Mouse (Mus musculus): ENCODE measurements at regions not wholly inside any gene's neighbourhood (a gene's known extent, or its start where the extent isn't known, plus 50 kb on each side); places are given as distances from the start of the nearest gene placed in this dataset.

DNA sequence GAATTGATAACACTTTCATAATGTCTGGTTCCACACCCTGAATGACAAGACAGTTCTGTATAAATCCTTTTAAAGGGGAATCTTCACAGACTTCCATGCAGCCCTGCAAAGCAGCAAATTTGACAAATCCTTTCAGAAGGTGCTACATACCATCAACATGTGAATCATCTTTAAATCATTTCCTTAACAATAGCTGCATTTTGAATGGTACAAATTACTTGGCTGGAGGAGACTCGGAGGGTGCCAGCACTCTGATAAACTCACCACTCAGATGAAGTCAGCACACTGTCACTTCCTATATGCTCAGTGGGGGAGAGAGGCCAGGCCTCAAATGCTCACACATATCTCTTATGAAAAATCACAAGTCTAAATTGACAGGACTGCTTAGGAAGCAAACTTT is 386.1 kb downstream of the Efnb2 start:
- DNase-seq = peak in 1 of 2 experiments; percentile 7

DNA sequence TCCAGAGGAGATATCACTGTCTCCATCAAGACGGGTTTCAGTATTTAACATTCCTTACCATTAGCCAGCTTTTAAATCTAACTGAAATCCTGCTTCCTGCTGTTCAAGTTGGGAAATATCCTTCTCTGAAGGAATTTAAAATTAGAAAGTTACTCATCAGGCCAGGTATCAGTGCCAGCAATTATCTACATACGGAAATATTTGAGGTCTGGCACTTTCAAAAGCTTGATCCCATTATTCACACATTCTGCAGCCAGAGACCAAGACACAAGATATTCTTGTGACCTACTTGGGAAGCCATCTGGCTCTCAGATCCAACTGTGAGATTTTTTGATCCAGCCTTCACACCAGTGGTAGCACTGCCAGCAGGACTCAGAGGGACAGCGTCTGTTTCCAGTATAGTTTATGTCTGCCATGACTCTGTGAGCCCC is 386.8 kb downstream of the Efnb2 start:
- peak; percentile 16 to 33 for DNase-seq

DNA sequence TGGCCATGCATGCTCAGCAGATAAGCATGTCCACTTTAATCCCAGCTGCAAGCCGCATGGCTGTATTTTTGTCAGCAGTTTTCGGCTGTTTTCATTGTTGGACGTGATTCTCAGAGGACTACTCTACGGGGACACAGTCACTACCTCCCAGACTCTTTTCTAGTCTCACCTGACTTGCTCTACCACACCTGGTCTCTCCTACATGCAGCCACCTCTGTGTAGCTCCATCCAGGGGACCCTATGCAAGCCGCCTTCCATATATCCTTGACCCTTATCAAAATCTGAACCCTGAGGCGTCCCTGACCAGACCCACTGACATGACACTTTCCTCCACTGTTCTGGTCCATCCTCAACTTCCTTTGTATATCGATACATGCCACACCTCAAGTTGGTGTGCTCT is 402.2 kb downstream of the Efnb2 start:
- no peak for DNase-seq

DNA sequence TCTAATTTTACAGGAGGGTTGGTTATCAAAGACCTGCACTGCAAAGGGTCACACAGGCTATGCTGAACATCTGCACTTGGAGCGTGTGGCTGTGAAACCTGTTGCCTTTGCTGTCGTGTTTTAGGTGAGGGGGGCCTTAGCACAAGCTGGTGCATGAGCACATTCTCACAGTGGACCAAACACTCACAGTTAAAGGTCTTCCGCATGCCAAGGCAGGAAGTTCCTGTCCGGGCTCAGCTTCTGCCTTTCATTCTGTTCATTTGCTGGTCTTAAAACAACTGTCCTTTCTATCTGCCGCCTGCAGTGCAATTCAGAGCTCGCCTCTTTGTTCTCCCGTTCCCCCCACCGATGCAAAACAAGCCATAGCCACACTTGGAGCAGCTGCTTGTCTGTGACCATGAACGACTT is 402.8 kb downstream of the Efnb2 start:
- DNase-seq = no peak

DNA sequence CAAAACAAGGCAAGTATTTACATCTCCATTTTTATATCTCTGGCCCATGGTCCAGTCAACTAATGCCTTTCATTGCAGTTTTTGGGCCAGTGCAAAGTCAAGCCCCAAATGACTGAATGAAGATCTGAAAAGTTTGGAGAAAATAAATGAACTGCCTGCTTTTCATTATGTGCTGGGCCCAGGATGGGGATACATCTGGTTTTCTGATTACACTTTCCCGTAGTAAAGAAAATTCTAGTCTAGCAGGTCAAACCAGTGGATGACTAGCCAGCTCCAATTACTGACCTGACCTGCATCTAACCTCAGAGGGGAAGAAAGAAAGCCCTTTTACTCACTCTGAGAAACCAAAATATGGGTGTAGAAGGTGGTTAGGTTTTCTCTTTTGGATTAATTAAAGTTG is 404.7 kb downstream of the Efnb2 start:
- DNase-seq = no peak

DNA sequence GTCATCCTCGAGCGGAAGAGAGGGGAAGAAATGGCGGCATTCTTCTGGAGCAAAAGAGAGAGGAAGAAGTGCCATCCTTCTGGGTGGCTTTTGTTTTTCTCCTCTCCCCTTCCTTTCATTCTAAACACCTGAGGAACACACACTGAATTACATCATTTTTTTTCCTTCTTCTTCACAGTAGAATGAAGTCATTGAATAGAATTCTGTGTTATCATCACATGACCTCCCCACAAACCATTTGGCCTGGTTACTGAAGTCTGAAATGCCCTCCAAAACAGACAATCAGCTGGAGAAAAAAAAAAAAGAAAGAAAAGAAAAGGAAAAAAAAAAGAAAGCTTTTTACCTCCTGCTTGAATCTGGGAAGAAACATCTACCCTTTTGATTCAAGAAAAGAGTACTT is 406.6 kb downstream of the Efnb2 start:
- no peak for DNase-seq

DNA sequence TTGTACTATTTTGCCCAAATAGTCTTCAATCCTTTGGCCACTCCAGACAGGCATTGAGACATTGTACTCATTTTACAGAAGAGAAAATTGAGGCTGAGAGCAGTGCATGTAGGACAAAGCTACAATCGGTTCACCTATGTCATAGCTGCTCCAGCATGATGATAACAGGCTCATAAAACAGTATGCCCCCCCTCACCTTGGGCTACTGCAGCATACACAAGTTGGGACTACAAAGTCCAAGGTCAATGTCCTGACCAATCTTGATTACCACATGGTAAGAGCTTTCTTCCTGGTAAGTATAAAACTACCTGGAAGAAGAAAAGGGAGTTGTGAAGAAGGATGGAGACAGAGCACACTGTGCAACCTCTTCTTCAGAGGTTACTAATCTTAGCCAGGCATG is 416.4 kb downstream of the Efnb2 start:
- no peak for DNase-seq

DNA sequence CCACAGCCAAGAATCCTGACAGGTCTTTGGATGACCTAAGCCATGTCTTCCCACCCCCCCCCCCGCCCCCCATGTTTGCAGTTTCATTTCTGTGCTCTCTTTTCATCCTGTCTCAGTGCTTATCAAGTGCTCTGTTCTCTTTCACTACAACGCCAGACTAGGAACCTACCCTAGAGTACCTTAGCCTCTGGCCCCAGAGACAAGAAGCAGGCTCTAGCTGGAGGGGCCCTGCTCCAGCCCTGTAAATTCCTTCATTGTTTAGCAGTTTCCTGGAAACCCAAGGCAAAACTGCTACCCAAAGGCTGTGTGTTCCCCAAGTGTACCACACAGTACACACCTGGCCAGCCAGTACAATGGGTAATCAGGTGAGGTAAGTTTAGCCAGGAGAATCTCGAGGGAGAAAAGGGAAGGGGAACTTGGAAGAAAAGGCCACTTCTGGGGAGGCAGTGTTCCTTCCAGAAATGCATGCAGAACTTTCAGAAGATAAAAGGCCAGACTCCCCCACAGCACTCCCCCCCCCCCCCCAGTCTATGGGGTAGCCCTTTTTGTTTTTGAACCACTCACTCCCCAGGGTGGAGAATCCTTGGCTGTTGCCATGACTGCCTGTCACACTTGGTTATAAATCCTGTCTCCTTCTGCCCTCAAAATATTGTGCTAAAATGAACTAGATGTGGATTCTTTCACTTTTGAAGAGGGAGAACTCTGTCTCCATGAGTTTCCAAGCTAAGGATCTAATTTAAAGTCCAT is 419.1 kb downstream of the Efnb2 start:
- DNase-seq = no peak

DNA sequence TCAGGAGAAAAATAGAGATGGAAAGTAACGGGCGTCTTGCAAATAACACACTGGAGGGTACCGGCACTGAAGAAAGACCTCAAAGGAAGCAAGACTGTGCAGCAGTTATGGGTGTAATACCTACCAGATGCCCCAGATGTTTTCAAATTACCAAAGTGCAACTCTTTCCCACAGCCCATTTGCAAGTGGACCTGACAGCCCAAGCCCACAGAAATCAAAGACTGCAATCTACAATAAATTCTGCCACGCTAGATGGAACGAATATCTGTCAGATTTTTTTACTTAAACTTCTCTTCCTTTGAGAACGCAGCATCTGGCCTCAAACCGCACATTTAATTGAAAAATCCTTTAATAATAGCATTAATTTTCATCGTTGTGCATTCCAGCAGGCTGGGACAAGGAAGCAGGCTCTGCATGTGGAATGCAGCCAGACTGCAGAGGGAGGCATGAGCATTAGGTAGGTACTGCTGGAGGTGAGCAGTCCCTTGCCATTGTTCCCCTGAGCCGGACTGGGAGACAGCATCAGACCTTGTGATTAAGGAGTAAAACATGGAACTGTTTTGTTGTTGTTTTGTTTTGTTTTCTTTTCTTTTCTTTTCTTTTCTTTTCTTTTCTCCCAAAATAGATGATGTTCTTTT is 419.9 kb downstream of the Efnb2 start:
- DNase-seq = no peak

DNA sequence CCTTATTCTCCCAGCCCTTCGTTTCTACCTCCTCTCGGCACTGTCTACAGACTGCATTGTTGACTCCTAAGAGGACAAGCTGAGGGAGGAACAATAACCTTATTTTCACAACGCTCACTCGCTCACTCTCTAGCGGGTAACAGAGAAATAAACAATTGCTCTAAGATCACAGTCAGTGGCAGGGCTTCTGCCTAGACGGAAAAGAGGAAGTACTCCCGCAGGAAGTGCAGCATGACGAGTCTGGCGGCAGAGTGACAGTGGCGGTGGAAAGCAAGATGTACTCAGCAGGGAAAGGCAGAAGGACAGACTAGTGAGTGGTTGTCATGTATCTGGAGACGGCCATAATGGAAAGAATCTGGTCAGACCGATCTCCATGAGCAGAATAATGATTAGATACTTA is 421.6 kb downstream of the Efnb2 start:
- DNase-seq = peak; percentile 8 to 42

DNA sequence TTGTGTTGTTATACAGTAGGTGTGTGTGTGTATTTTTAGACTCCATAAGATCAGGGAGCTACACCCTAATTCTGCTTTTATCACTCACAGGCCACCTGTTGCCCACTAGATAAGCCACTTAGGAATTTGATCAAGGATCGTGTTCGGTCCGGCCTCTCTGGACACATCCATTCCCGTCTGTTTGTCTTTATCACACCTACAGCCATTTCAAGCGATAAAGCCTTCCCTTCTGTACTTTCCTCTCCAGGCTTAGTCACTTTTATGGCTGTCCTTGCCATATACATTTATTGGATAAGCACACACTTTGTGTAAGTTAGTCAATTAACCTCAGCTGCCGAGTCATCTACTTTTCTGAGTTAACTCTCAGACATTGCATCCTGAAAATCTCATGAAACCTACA is 423.0 kb downstream of the Efnb2 start:
- DNase-seq = no peak

DNA sequence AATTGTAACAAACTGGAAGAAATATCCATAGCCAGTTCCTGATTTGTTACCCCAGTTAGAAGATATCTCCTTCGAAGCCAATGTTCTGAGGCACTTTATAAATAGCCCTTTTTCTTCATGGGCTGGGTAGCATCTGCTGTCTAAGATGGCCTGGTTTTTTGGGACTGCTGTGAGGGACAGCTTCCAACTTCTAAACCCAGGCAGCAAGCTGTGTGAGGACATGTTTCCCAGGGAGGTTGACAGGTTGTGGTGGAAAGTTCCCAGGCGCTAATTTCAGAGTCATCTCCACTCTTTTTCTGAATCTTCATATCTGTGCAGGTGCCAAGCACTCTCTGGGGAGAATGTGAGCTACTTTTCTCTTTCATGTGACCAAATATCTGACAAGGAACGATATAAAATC is 427.4 kb downstream of the Efnb2 start:
- DNase-seq = no peak

DNA sequence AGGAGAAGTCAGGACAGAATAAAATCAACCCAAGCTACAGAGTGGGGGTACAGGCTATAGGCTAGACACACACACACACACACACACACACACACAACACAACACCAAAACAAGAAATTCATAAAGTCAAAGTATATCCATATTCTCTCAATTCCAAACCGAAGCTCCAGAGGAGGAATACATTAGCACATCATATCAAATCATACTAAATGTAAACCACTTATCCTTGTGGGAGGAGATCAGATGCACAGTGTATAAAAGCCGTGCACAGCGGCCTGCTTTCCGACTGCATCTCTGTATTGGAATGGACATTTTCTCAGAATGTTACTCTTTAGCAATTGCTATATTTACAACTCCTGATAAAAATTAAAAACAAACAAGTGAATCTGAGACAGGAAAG is 427.9 kb downstream of the Efnb2 start:
- DNase-seq = no peak

DNA sequence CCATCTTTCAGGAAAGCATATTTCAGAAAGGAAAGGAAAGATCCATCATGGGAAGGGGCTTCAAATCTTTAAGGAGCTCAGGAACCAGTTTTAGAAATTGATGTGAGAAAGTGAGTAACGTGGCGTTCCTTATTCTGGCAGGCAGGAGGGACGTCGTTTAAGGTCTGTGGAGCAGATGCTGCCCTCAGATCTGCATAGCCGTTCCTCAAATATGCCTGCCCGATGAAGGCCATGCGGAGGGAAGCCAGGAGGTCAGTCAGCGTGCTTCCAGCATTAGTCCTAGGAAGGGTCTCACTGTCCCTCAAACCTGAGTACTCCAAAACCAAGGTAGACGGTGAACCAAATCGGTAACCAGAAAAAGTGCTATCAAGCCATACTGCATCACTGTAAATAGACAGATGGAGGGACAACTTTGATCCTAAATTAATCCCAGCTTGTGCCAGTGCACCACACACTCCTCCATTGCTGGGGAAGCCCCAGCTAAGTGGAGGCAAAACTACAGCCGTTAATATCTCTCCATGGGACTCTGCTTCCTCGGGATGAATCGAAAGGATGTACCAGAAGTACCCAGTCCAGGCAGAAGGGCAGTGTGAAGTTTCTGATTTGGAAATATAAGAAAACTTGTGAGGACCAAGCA is 428.9 kb downstream of the Efnb2 start:
- no peak for DNase-seq

DNA sequence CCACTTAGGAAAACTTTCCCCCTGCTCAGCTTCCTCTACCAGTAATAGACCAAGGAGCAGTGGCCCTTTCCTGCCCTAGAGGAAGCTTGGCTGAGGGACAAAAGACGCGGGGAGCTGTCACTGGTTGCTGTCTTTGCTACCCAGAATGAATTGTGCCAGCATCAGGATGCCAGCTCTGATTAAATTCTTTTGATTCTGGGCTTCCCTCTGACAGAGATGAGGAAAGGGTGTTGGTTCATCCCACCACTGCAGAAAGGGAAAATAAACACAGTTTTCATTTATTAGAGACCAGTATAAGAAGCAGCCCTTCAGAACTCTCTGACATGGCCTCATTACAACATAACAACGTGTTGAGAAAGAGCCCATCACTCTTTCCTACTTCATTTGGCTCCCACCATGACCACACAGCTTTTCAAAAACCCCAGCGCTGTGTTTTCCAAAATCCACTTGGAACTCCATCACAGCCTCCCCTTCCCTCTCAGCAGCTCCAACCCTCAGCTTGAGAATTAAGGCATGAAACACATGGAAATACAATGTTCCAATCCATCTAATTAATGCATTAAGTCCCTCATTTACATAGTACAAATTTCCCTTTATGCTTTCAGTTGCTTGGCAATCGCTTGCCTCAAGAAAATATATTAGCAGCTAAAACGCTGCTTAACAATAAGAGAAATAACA is 429.6 kb downstream of the Efnb2 start:
- DNase-seq = no peak

DNA sequence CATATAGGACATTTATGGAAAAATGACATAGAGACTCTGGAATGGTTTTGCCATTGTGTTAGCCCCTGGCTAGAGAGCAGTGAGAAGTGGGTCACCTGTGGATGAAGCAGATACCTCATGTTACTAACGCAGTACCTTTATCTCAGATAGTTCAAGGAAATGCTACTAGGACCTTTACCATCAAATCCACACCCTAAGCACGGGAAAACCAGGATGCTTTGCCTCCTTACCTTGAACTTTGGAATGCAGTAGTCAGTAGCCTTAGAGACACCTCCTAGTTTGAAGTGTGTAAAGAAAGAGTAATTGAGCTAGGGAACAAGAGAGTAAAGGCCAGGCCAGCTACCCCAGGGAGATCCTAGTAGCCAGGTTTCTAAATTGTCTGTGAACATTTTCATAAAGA is 435.0 kb downstream of the Efnb2 start:
- no peak for DNase-seq

DNA sequence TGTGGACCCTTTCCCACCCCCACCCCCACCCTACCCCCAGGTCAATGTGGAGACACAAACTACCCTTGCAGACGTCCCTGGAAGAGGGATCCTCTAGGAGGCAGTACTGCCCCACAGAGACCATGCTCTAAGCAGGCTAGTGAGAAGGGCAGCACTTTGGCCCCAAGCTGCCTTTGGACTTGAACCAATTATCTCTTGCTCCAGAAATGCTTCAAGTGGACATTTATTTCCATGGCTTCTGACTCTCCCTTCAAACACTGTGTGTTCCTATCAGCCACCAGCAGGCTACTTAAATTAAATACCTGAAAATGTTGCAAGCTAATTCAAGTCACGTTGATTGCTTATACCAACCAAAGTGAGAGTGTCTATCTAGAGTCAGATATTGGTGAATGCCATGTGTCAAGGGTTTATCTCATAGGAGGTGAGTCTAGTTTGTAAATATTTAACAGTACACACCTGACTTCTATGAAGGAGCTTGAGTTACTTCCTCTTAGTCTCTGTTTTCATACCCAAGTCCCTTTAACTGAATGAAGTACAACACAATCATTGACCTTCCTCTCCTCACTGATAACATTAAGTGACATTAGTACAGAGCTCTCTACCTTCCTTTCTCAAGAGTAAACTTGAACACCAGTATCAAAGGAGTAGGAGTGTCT is 435.7 kb downstream of the Efnb2 start:
- DNase-seq = peak; percentile 32 to 34

DNA sequence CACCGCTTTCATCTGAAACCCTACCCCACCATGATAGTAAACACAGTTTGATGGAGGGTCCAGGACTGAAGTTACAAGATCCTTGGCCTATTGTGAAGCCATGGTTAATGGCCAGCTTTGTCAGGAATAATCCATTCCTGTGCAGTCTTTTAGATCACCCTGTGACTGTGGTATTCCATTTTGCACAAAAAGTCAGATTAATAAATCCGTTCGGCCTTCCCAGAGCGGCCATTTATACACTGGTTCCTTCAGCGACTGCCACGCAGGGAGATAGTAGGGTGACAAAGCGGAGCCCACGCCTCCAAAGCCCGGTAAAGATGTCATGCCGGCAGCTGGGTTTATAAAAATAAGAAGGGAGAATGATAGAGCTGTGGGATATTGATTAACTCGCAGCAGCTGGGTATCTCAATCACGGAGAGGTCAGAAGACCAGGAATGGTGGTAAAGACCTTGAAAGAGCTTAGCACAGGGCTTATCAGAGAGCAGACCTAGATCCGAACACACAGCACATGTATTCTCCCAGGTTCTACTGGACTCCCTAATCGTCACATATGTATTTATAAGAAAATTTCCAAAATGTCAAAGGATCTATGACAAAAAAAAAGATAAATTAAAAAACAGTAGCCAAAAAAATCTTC is 440.5 kb downstream of the Efnb2 start:
- no peak for DNase-seq

DNA sequence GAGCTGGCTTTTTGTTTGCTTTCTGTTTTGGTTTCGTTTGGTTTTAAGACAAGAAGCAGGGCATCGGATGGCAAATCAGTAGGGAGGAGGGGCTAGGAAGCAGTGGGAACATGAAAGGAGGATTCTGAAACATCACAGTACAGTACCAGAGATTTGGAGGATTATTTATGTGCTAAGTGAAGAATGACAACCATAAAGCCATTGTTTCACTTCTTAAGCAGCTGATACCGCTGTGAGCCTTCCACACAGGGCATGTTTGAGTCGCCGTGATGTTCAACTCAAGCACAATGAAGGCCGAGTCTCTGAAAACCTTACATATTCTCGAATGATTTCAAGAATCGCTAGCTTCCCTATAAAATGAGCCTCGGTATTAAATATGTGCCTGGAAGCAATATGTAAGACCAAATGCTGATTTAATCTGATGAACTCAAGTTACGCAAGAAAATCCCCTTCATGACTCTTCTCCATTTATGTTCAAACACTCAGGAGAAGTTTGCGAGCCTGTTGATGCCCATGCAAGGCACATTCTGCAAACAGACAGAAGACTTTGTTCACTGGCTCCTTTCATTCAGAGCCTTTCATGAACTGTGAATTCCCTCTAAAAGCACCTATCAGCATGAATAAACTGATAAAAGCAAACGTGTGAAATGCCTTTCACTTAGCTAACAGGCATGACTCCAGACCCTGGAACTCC is 441.2 kb downstream of the Efnb2 start:
- no peak for DNase-seq

DNA sequence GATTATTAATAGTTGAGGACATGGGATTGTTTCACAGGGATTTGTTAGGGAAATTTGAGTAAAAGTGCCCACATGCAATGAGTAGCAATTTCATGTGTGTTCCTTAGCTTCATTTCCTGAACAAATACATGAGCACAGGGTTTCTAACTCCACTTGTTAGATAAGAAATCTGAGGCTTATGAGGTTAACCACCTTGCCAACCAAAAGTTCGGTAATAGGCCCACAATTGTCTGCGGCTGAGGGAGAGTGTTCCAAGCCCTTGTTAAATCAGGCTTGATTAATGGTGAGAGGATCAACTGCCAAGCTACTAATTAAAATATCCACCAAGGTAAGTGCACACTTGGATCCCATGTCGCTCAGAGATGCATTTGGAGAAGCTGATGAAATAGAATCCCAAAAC is 468.0 kb downstream of the Efnb2 start:
- no peak for DNase-seq

DNA sequence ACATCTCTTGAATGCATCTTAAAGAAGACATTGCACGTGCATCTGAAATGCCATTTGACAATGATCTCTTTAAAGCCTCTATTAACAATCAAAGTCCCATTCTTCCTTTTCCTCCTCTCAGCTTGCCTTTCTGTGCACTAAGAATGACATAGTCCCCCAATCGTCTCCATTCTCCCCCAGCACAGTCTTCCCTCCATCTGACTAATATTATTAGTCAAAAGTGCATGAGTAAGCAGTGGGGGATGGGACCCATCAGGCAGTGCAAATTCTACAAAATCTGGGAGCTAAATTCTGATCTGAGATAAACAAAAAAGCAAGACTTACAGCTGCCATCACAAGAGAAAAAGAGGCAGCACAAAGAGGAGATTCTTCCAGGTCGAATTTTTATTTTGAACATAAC is 475.0 kb downstream of the Efnb2 start:
- no peak for DNase-seq

All from heart, adult 18-20 months (tissue).